Mouse (Mus musculus): ENCODE data around the gene Dad1.

- TF ChIP-seq ZC3H11A (IDR thresholded peaks at IDR 0.05; ENCODE audit: borderline replicate concordance, low read depth, low read length) (no peak), HCFC1 (IDR thresholded peaks at IDR 0.05; ENCODE audit: borderline replicate concordance, insufficient read depth, low read length) (no peak), ZNF384 (IDR thresholded peaks at IDR 0.05; ENCODE audit: low read depth, low read length) (no peak), CHD2 (IDR thresholded peaks at IDR 0.05; ENCODE audit: low read depth, low read length) (no peak), MAFK (IDR thresholded peaks at IDR 0.05; ENCODE audit: insufficient read depth, low read depth, low read length) (no peak)
Measured at GRCm38 (mm10) chr14:54264231-54264630, 10.3 kb upstream of the Dad1 start.

Measured in ES-E14 (cell line).